Mouse (Mus musculus) kidney, postnatal 0 days (tissue): ENCODE results near the gene Nup210l. TPM values are rescaled to one million over a fixed set of nuclear protein-coding genes. Genes with fewer than 3 reads are reported as not detected.
A peak's percentile ranks its signal among the peaks of the same experiment; 100 is the strongest.

Experiments used
- ATAC-seq: fragments of 200-750 bp; cut with Nextera tagmentation; replicated peaks from 2 replicates; pipeline ENCODE4 v1.8.0; 2017; ENCODE audit warnings: low read depth, moderate number of reproducible peaks, moderate TSS enrichment, moderate library complexity; ENCODE audit not compliant: low FRiP score
- DNase-seq: peaks from one replicate; pipeline ENCODE4 v3.0.0-alpha.2; 2016; ENCODE audit warnings: low spot score
- H3K27ac ChIP-seq: fragments of 300-500 bp; sonication (generic); 2 replicates; pipeline ENCODE4 v1.5.1; 2014; ENCODE audit warnings: mild to moderate bottlenecking
- H3K27me3 ChIP-seq: fragments of 300-500 bp; sonication (generic); 2 replicates; pipeline ENCODE4 v1.6.1; 2014; ENCODE audit warnings: low read length, mixed read lengths; ENCODE audit not compliant: insufficient read depth
- H3K36me3 ChIP-seq: fragments of 300-500 bp; sonication (generic); 2 replicates; pipeline ENCODE4 v1.6.1; 2014; ENCODE audit warnings: low read length, mixed read lengths; ENCODE audit not compliant: insufficient read depth
- H3K4me1 ChIP-seq: fragments of 300-500 bp; sonication (generic); replicated peaks from 2 replicates; pipeline ENCODE4 v1.6.1; 2014; ENCODE audit warnings: antibody characterized with exemption, low read length, mixed read lengths; ENCODE audit not compliant: insufficient read depth
- H3K4me2 ChIP-seq: fragments of 300-500 bp; sonication (generic); 2 replicates; pipeline ENCODE4 v1.6.1; 2014; ENCODE audit warnings: mild to moderate bottlenecking, low read length, moderate library complexity, mixed read lengths
- H3K4me3 ChIP-seq: fragments of 300-500 bp; sonication (generic); replicated peaks from 2 replicates; pipeline ENCODE4 v1.5.1; 2014; ENCODE audit warnings: low read depth, low read length
- H3K9ac ChIP-seq: fragments of 300-500 bp; sonication (generic); 2 replicates; pipeline ENCODE4 v1.6.1; 2014; ENCODE audit warnings: low read depth, low read length
- H3K9me3 ChIP-seq: fragments of 300-500 bp; sonication (generic); replicated peaks from 2 replicates; pipeline ENCODE4 v1.6.1; 2016; ENCODE audit warnings: low read length, inconsistent platforms, mixed read lengths
- CTCF ChIP-seq: IDR thresholded peaks from 2 replicates; pipeline ENCODE4 v1.5.1; 2016; ENCODE audit warnings: antibody characterized with exemption, low read depth, mild to moderate bottlenecking, moderate library complexity
- WGBS: fragments of 180-500 bp; shearing (Covaris S2); extraction: QIAGEN DNeasy Blood & Tissue Kit; methylation state at CpG from one replicate; pipeline ENCODE4 v1.1.7; 2014; 5-methylcytosine and 5-hydroxymethylcytosine counted together
- polyA plus RNA-seq: library from polyadenylated mRNA; unstranded; fragments of >200 nt; fragmentation: Nextera tagmentation; extraction: Ambion mirVana; gene quantifications from 2 replicates; pipeline ENCODE4 v1.2.1, GENCODE M21; 2015

Gene Nup210l
- polyA plus RNA-seq, 1 experiment from 2014 or later, result 0.12 TPM

DNA sequence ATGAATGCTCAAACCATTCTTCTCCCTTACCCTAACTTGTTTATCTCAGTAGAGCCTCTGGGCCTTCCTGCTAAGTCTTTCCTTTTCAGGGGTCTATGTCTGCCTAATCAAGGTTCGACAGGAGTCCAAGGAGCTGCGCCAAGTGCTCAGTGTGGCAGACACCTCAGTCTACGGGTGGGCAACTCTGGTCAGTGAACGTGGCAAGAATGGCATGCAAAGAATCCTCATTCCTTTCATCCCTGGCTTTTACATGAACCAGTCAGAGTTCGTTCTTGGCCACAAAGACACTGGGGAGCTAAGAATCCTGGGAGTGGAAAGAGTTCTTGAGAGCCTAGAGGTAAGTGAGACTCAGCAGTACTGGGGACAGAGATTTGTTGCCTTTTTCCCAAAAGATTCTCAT is 99.7 kb downstream of the Nup210l start:
- WGBS, result 42% methylated on average over 5 of the region's 5 CpGs
- H3K27me3 ChIP-seq, result no peaks in the 10 kb centered on the region
- DNase-seq (peak; percentile 42), ATAC-seq (no peak)
- H3K4me3 ChIP-seq, result no peak overlapping the region
- H3K4me1 ChIP-seq, result no peaks in the 10 kb centered on the region
- TF ChIP-seq CTCF, result no peak
- no peak overlapping the region for H3K9ac ChIP-seq
- no peak overlapping the region for H3K4me2 ChIP-seq
- peaks cover 9% of the 10 kb centered on the region; the same call in 1 of the 2 replicates for H3K36me3 ChIP-seq
- H3K27ac ChIP-seq, result no peak overlapping the region
- H3K9me3 ChIP-seq, result no peaks in the 10 kb centered on the region

DNA sequence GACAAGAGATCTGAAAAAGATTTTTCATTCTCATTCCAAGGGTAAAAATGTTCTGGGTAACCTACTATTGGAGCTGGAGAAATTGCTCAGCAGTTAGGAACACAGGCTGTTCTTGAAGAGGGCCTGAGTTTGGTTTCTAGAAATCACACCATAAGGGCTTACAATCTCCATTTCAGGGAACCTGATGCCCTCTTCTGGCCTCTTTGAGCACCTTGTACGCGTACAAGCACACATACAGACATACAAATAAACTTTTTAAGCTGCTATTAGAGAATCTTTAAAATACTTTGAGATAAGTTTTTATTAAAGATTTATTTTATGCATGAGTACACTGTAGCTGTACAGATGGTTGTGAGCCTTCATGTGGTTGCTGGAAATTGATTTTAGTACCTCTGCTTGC is 100.7 kb downstream of the Nup210l start:
- no peak overlapping the region for H3K27ac ChIP-seq
- H3K9me3 ChIP-seq, result no peaks in the 10 kb centered on the region
- H3K4me3 ChIP-seq, result no peak overlapping the region
- H3K27me3 ChIP-seq, result no peaks in the 10 kb centered on the region
- TF ChIP-seq CTCF, result no peak; the same call in 1 of the 2 replicates
- WGBS, result 95% methylated on average over 2 of the region's 2 CpGs
- no peak overlapping the region for H3K4me2 ChIP-seq
- peaks cover 18% of the 10 kb centered on the region for H3K36me3 ChIP-seq
- H3K4me1 ChIP-seq, result no peaks in the 10 kb centered on the region
- no peak for ATAC-seq
- no peak overlapping the region for H3K9ac ChIP-seq
- DNase-seq, result no peak

DNA sequence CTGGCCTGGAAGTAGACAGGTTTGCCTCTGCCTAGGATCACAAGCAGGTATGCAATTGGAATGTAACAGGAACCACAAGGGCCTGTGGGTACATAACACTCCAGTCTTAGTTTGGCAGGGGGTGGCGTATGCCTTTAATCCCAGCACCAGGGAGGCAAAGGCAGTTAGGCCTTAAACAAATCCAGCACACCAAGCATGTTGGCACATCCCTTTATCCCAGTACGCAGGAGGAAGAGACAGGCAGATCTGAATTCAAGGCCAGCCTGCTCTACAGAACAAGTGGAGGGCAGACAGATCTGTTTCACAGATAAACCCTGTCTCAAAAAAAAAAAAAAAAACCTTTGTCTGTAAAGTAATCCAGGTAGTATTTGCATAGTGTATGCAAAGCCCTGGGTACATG is 104.7 kb downstream of the Nup210l start:
- DNase-seq (no peak), ATAC-seq (no peak)
- H3K4me1 ChIP-seq, result 0 out of 2 replicates have a peak, but pooled peaks cover 7% of the 10 kb centered on the region
- no peak overlapping the region for H3K4me2 ChIP-seq
- H3K27ac ChIP-seq, result no peak overlapping the region
- no peak overlapping the region for H3K4me3 ChIP-seq
- H3K27me3 ChIP-seq, result no peaks in the 10 kb centered on the region
- no peak overlapping the region for H3K9ac ChIP-seq
- no peak for TF ChIP-seq CTCF
- WGBS, result 90% methylated on average over 2 of the region's 2 CpGs
- H3K36me3 ChIP-seq, result peaks cover 31% of the 10 kb centered on the region
- no peaks in the 10 kb centered on the region for H3K9me3 ChIP-seq

DNA sequence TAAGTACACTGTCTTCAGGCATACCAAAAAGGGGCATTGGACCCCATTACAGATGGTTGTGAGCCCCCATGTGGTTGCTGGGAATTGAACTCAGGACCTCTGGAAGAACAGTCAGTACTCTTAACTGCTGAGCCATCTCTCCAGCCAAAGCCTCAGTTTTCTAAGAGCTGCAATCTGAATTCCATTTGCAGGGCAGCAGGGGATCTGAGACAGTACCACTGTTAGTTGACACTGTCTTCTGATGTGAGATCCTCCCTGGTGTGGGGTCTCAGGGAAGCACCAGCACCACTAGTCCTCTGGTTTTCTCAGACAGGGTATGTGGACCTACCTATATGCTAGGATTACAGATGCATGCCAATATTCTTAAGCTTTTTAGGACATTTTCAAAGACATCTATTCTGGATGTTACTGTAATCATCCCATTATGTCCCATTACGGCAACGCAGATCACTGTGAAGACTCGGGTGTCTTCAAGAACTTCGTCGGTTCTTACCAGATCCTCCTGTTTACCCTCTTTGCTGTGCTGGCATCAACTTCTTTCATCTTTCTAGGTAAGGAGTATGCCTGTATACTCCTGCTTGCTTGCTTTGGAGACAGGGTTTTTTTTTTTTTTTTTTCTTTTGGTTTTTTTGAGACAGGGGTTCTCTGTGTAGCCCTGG is 106.1 kb downstream of the Nup210l start:
- H3K27me3 ChIP-seq, result no peaks in the 10 kb centered on the region
- H3K9me3 ChIP-seq, result no peaks in the 10 kb centered on the region
- H3K36me3 ChIP-seq, result peaks cover 31% of the 10 kb centered on the region
- H3K9ac ChIP-seq, result no peak overlapping the region
- 0 out of 2 replicates have a peak, but pooled peaks cover 7% of the 10 kb centered on the region for H3K4me1 ChIP-seq
- H3K27ac ChIP-seq, result no peak overlapping the region
- no peak for ATAC-seq
- H3K4me3 ChIP-seq, result no peak overlapping the region
- no peak for TF ChIP-seq CTCF
- DNase-seq, result no peak
- 86% methylated on average over 5 of the region's 5 CpGs for WGBS
- no peak overlapping the region for H3K4me2 ChIP-seq

- Histone ChIP-seq H3K4me3 (peak overlapping the region; percentile 93), H3K9me3 (no peaks in the 10 kb centered on the region), H3K4me2 (peak overlapping the region; percentile 93), H3K9ac (no peak overlapping the region; the same call in 1 of the 2 replicates), H3K27ac (no peak overlapping the region), H3K27me3 (no peaks in the 10 kb centered on the region), H3K36me3 (peaks cover 31% of the 10 kb centered on the region), H3K4me1 (0 out of 2 replicates have a peak, but pooled peaks cover 7% of the 10 kb centered on the region)
- DNase-seq, result no peak
- ATAC-seq, result no peak
- TF ChIP-seq CTCF, result no peak
- WGBS, result 72% methylated on average over 13 of the region's 13 CpGs
Measured at GRCm38 (mm10) chr3:90211475-90212398, 107.8 kb downstream of the Nup210l start.

DNA sequence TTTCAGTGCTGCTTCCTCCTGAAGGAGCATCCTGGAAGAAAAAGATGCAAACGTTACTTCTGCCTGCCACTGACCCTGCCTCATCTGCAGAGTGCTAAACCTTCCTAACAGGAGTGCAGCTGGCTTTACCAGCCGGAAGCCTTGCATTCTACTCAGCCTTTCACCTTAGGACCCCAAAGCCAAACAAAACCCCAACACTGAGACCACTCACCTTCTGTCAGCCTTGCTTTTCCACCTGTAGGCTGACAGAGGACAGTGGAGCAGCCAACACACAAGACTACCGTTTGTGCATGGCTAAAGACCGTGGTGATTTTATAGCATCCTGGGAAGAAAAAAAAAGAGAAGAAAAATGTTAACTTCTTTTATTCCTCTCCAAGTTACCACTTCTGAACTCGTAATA is 108.8 kb downstream of the Nup210l start:
- Histone ChIP-seq H3K27me3 (no peaks in the 10 kb centered on the region), H3K27ac (no peak overlapping the region), H3K36me3 (peaks cover 29% of the 10 kb centered on the region), H3K4me2 (peak overlapping the region; percentile 93), H3K4me1 (0 out of 2 replicates have a peak, but pooled peaks cover 7% of the 10 kb centered on the region), H3K9me3 (no peaks in the 10 kb centered on the region), H3K9ac (peak overlapping the region; percentile 94), H3K4me3 (peak overlapping the region; percentile 93)
- no peak for DNase-seq
- ATAC-seq, result no peak
- 8% methylated on average over 5 of the region's 5 CpGs for WGBS
- TF ChIP-seq CTCF, result no peak
